Mouse (Mus musculus) hindbrain, embryonic 16.5 days (tissue): ENCODE results near the gene Cyp19a1. TPM values are rescaled to one million over a fixed set of nuclear protein-coding genes. Genes with fewer than 3 reads are reported as not detected.

ENCODE experiments used
- polyA plus RNA-seq: library from polyadenylated mRNA; unstranded; fragments of >200 nt; fragmentation: Nextera tagmentation; extraction: Ambion mirVana; gene quantifications from 2 replicates; pipeline ENCODE4 v1.2.1, GENCODE M21; 2015

Cyp19a1 gene
- polyA plus RNA-seq, 1 experiment from 2014 or later = not detected

Other genes with a start within 250 kb of the Cyp19a1 start
- gene Tnfaip8l3, start 199.7 kb downstream of the Cyp19a1 start, polyA plus RNA-seq = 1.1 and 1.3 TPM in 2 replicates
- 0.30 and 0.45 TPM in 2 replicates for gene Gldn, start 18.4 kb upstream of the Cyp19a1 start, polyA plus RNA-seq
- 52.8 and 65.4 TPM in 2 replicates for gene Dmxl2, start 233.5 kb upstream of the Cyp19a1 start, polyA plus RNA-seq